Mouse (Mus musculus) heart, postnatal 36 days (tissue): Measurements from ENCODE around the gene Olfr1395. TPM values are rescaled to one million over a fixed set of nuclear protein-coding genes. Genes with fewer than 3 reads are reported as not detected.
A peak's percentile ranks its signal among the peaks of the same experiment; 100 is the strongest.
"Not testable (repeated sequence)": the region's sequence is repeated elsewhere in the genome, so short reads cannot be mapped to it uniquely, and the experiment has no call there.

Source experiments
- DNase-seq, 2 experiments: peaks; one replicate each; pipeline ENCODE4 v3.0.0; 2021 to 2022
- intact Hi-C: fragments of 180-260 bp; cut with DNase I; formaldehyde crosslinking; loops from one replicate; pipeline ENCODE4 v1.15.1; 2025
- total RNA-seq, 2 experiments: library from RNA; stranded (reverse); gene quantifications; 2 replicates each; pipeline ENCODE4 v1.2.3; 2021

The Olfr1395 gene
- total RNA-seq, 2 experiments from 2014 or later = not detected

- intact Hi-C loops = no loop called here
- DNase-seq = no peak
Measured at GRCm38 (mm10) chr11:49168839-49169611, 27.0 kb downstream of the Olfr1395 start.

GRCm38 (mm10) chr11:49170576-49170975 is 28.5 kb downstream of the Olfr1395 start:
- DNase-seq = no peak
- intact Hi-C loops = no loop called here

DNA sequence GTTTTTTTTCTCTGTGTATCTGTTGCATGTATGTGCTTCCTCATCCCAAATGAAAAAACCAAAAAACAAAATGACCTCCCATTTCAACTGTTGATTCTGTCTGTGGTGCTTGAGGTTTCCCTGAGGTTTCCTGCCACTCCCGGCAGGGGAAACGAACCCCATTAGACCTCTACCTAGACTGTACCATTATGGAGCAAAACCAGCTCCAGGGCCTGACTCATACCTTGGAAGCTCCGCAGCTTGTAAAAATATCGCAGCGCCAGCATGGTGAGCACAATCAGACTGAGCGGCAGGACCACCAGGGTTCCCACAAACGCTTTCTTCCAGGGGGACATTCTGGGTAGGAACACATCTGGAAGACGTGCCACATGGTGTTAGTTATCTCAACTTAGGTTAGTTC is 33.3 kb downstream of the Olfr1395 start:
- intact Hi-C loops = no loop called here
- no peak for DNase-seq

- intact Hi-C loops, DNase-seq: not testable (repeated sequence)
Measured at GRCm38 (mm10) chr11:49176047-49176779, 34.1 kb downstream of the Olfr1395 start.

DNA sequence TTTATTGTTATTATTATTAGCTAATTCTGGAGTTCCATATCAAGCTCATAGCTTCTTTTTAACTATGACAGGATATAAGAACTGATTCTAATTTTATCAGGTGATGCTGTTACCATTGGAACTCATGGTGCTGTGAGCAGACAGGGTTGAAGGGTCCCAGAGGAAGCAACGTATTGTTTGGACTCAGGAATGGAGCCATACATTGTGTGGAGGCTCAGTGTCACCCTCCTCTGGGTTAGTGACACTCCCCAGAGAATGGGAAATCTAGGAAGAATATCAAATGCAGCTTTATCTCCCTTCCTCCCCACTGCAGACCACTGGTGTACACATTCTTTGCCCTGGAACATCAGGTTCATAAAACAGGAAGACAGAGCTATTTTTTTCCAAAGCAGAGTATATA is 41.1 kb downstream of the Olfr1395 start:
- intact Hi-C loops = loop anchor here (10.0 kb wide), 1 partner anchor 372 kb away; the partner anchor contains the start of gene Olfr1380
- DNase-seq = no peak

DNA sequence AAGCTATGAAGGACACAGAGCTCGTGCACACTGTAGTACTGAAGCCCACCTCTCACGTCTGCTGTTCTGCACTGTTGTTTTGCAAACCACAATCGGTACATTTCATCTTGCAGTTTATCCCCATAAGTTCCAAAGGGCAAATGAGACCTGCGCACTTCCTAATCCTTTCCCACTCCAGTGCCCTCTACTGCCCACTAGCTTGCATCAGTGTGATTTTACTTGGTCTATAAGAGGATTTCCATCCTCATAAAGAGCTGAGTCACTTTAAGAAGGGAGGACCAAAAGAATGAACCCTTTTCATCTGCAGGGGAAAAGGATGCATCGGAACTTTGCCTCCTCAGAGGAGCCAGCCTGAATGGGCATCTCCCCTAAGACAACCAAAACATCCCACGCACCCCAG is 44.4 kb downstream of the Olfr1395 start:
- intact Hi-C loops = loop anchor here (2.0 to 10.0 kb wide), 4 partner anchors 32 to 368 kb away; partner anchors contain the start of genes Irgm1, Olfr1380, Olfr1394 and Olfr1396
- no peak for DNase-seq

GRCm38 (mm10) chr11:49186955-49187488 is 44.9 kb downstream of the Olfr1395 start, which contains the start of gene Btnl9:
Gene Btnl9, minus strand, starts transcription at chr11:49187159.
- DNase-seq = no peak
- intact Hi-C loops = loop anchor here (2.0 to 10.0 kb wide), 4 partner anchors 32 to 368 kb away; partner anchors contain the start of genes Irgm1, Olfr1380, Olfr1394 and Olfr1396

GRCm38 (mm10) chr11:49187701-49188100 is 45.6 kb downstream of the Olfr1395 start:
- intact Hi-C loops = loop anchor here (2.0 to 10.0 kb wide), 4 partner anchors 33 to 367 kb away; partner anchors contain the start of genes Irgm1, Olfr1380, Olfr1394 and Olfr1396
- no peak for DNase-seq

DNA sequence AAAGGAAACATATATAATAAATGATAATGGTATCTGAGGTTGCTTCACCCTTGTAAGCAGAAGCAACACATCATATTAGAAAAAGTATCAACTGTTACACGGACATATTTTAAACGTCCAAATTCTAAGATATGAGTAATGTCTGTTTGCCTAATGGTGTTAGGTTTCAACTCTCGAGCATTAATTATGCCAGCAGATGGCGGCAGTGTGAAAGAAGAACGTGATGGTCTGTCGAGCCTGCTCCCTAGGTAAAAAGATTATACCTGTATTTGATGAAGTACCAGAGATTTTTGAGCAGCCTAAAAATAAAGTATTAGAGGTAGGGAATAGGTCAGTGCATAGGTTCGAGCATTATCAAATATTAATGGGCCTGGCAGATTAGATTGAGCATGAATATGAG is 47.7 kb downstream of the Olfr1395 start:
- DNase-seq = peak; percentile 69 to 75
- intact Hi-C loops = loop anchor here (1.0 to 10.0 kb wide), 4 partner anchors 82 to 365 kb away; partner anchors contain the start of genes Irgm1 and Olfr1380

DNA sequence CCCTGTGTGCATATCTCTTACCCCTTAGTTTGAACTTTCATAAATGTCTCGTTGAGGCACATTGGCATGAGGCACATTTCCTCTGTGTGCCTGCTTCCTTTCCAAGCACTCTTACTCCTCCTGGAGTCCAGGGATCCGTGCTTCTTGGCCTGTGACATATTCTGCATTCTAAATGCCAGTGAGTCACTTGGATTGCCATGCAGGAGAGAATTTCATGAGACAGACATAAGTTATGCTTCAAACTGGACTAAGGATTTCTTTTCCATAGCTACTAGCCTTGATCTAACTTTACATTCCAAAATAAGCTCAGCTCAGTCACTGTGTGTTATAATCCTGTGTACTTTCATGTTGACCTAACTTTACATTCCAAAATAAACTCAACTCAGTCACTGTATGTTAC is 49.0 kb downstream of the Olfr1395 start:
- intact Hi-C loops = loop anchor here (10.0 kb wide), 1 partner anchor 214 kb away; no protein-coding TSS in a partner anchor
- DNase-seq = no peak

GRCm38 (mm10) chr11:49194771-49195170 is 52.7 kb downstream of the Olfr1395 start:
- intact Hi-C loops = loop anchor here (10.0 kb wide), 1 partner anchor 210 kb away; no protein-coding TSS in a partner anchor
- not testable (repeated sequence) for DNase-seq

- intact Hi-C loops = loop anchor here (10.0 kb wide), 1 partner anchor 209 kb away; no protein-coding TSS in a partner anchor
- peak in 1 of 2 experiments; percentile 32 for DNase-seq
Measured at GRCm38 (mm10) chr11:49195819-49196322, 53.8 kb downstream of the Olfr1395 start.

Other genes with a start within 250 kb of the Olfr1395 start
- 1 to 10 TPM in 1 of 2 experiments, under 1 TPM in 1; 0.86 to 3.0 TPM for gene Gm5431, start 240.1 kb upstream of the Olfr1395 start, total RNA-seq
- gene Psme2b, start 196.1 kb upstream of the Olfr1395 start, total RNA-seq = 1 to 10 TPM; 3.3 to 5.3 TPM
- not detected for gene Olfr56, start 163.4 kb upstream of the Olfr1395 start, total RNA-seq
- 1 to 10 TPM; 5.4 to 6.3 TPM for gene 9930111J21Rik1, start 162.9 kb upstream of the Olfr1395 start, total RNA-seq
- 1 to 10 TPM in 1 of 2 experiments, under 1 TPM in 1; 0.97 to 1.8 TPM for gene Gm12185, start 150.0 kb upstream of the Olfr1395 start, total RNA-seq
- gene Tgtp1, start 148.1 kb upstream of the Olfr1395 start, total RNA-seq = 1 to 10 TPM; 1.8 to 5.3 TPM
- 1 to 10 TPM; 6.0 to 8.0 TPM for gene 9930111J21Rik2, start 91.0 kb upstream of the Olfr1395 start, total RNA-seq
- 1 to 10 TPM in 1 of 2 experiments, under 1 TPM in 1; 0.28 to 3.8 TPM for gene Tgtp2, start 78.1 kb upstream of the Olfr1395 start, total RNA-seq
- 1 to 10 TPM; 2.3 to 2.7 TPM for gene Ifi47, start 65.7 kb upstream of the Olfr1395 start, total RNA-seq
- gene Olfr1396, start 27.4 kb upstream of the Olfr1395 start, total RNA-seq = 1 to 10 TPM; 1.5 TPM
- gene Olfr1394, start 12.1 kb downstream of the Olfr1395 start, total RNA-seq = not detected
- gene Btnl9, start 44.9 kb downstream of the Olfr1395 start, total RNA-seq = 10 to 100 TPM; 34.7 to 38.5 TPM
- 10 to 100 TPM; 25.8 to 26.8 TPM for gene Zfp62, start 61.0 kb downstream of the Olfr1395 start, total RNA-seq
- gene Mgat1, start 101.9 kb downstream of the Olfr1395 start, total RNA-seq = 10 to 100 TPM; 64.7 to 66.9 TPM
- gene Olfr1393, start 136.0 kb downstream of the Olfr1395 start, total RNA-seq = under 1 TPM in 1 of 2 experiments, not detected in 1; 0.19 TPM
- not detected for gene Olfr1392, start 143.0 kb downstream of the Olfr1395 start, total RNA-seq
- not detected for gene Olfr10, start 162.5 kb downstream of the Olfr1395 start, total RNA-seq
- gene Olfr1391, start 180.5 kb downstream of the Olfr1395 start, total RNA-seq = not detected
- gene Olfr1390, start 192.9 kb downstream of the Olfr1395 start, total RNA-seq = not detected